9 mouse cellular contexts compared by ENCODE assay signal in the genomic region with DNA sequence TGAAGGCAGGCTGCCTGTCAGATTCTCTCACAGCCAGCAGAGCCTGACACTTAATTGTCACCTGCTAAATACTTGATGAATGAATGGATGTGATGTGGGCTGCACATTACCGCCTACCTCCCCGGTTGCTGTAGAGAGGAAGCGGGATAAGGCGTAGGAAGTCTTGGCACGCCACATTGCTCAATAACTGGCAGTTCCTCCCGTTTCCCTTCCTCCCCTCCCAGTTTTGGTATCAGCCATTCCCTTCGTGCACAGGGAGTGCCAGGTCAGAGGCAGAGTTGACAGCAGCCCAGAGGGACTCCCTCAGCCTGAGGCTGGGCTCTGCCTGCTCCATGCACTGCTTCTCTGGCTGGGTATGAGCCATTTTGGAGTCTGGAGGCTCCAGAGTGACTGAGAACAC. TPM values are rescaled to one million over a fixed set of nuclear protein-coding genes. Genes with fewer than 3 reads are reported as not detected.
A peak's percentile ranks its signal among the peaks of the same experiment; 100 is the strongest.
DNase-seq lines count a peak whose midpoint lies in the region; ATAC-seq lines count a peak whose summit lies in the region.
"Had no signal": no experiment of that assay in that cellular context is flagged by ENCODE, and none has a peak within 500 bp of the region (broad histone marks: within the 10 kb centered on the region; RNA-seq: fewer than 3 reads in every experiment).

No protein-coding gene starts in this region.

- H3K9ac ChIP-seq in heart, embryonic 12.5 days, result no peak overlapping the region
- H3K9ac ChIP-seq: liver, embryonic 13.5 days had no signal

- H3K36me3 ChIP-seq in heart, embryonic 12.5 days, result no peaks in the 10 kb centered on the region
- H3K36me3 ChIP-seq: liver, embryonic 13.5 days had no signal

- H3K4me1 ChIP-seq in heart, embryonic 12.5 days (replicated peaks), result peaks cover 62% of the 10 kb centered on the region

- H3K27ac ChIP-seq in heart, embryonic 12.5 days (ENCODE audit: poor library complexity, severe bottlenecking), result no peak overlapping the region; the same call in 1 of the 2 replicates
- H3K27ac ChIP-seq: liver, embryonic 13.5 days had no signal

- no peaks in the 10 kb centered on the region for H3K27me3 ChIP-seq in heart, embryonic 12.5 days (replicated peaks)
- H3K27me3 ChIP-seq: liver, embryonic 13.5 days had no signal

- DNase-seq in heart, adult 11 months, result peak; percentile 98
- DNase-seq in fat pad, adult 2 months (ENCODE audit: extremely low read depth, low read depth, low spot score), result peak; percentile 51
- DNase-seq in heart, postnatal 25 days (ENCODE audit: low spot score), result peak; percentile 65
- DNase-seq in lung, postnatal 25 days (ENCODE audit: low spot score), result peak; percentile 60
- DNase-seq in cerebellum, adult 11-12 months, result no peak
- no peak for DNase-seq in spleen, postnatal 36 days (ENCODE audit: low spot score in 2 of 2)
- no peak for DNase-seq in yolk sac, embryonic 10.5 days (ENCODE audit: low spot score)
- DNase-seq: liver, embryonic 13.5 days had no signal

- no peak overlapping the region for H3K4me2 ChIP-seq in heart, embryonic 12.5 days
- H3K4me2 ChIP-seq: liver, embryonic 13.5 days had no signal

- no peak overlapping the region for H3K4me3 ChIP-seq in heart, embryonic 12.5 days
- H3K4me3 ChIP-seq: liver, embryonic 13.5 days had no signal

- ATAC-seq in heart, embryonic 12.5 days (ENCODE audit: insufficient number of reproducible peaks, low FRiP score), result no peak

- H3K9me3 ChIP-seq in heart, embryonic 12.5 days (replicated peaks), result no peaks in the 10 kb centered on the region
- H3K9me3 ChIP-seq: liver, embryonic 13.5 days had no signal

- intact Hi-C loops in heart, postnatal 25 days (cut with DNase I), result no loop called here

- WGBS in heart, embryonic 12.5 days, result 40% methylated on average over 7 of the region's 7 CpGs

RNA-seq across cellular contexts. Expression of a gene that starts 53.1 kb away (rescaled TPM):
- polyA plus RNA-seq in heart, embryonic 12.5 days (2016; fragmentation: Nextera tagmentation; extraction: Ambion mirVana), result 0.54 and 0.70 TPM in 2 replicates
- under 1 TPM; 0.11 to 0.21 TPM for total RNA-seq in heart, postnatal 25 days (2021)

Comparison
In these comparisons a context has a peak if more than half of its experiments do, and no peak if none do; other contexts are left out.
1. DNase-seq: peak in heart, adult 11 months (single experiment), fat pad, adult 2 months (single experiment), heart, postnatal 25 days (single experiment) and lung, postnatal 25 days (single experiment); none in cerebellum, adult 11-12 months (single experiment), spleen, postnatal 36 days (0 of 2) and yolk sac, embryonic 10.5 days (single experiment).